Mouse (Mus musculus) liver, embryonic 13.5 days (tissue): ENCODE measurements around the gene Samd3. TPM values are rescaled to one million over a fixed set of nuclear protein-coding genes. Genes with fewer than 3 reads are reported as not detected.

Experiments used
- ATAC-seq: fragments of 200-750 bp; cut with Nextera tagmentation; 2 replicates; pipeline ENCODE4 v1.8.0; 2017; ENCODE audit warnings: low read depth, mild to moderate bottlenecking, moderate number of reproducible peaks, moderate library complexity
- DNase-seq: peaks from one replicate; pipeline ENCODE4 v3.0.0; 2022
- H3K27ac ChIP-seq: fragments of 300-500 bp; sonication (generic); 2 replicates; pipeline ENCODE4 v1.5.1; 2015; ENCODE audit warnings: moderate library complexity, mild to moderate bottlenecking, inconsistent platforms
- H3K27me3 ChIP-seq: fragments of 300-500 bp; sonication (generic); 2 replicates; pipeline ENCODE4 v1.6.1; 2015; ENCODE audit warnings: mild to moderate bottlenecking, inconsistent platforms
- H3K36me3 ChIP-seq: fragments of 300-500 bp; sonication (generic); 2 replicates; pipeline ENCODE4 v1.6.1; 2015; ENCODE audit warnings: mild to moderate bottlenecking, inconsistent platforms
- H3K4me1 ChIP-seq: fragments of 300-500 bp; sonication (generic); replicated peaks from 2 replicates; pipeline ENCODE4 v1.6.1; 2015; ENCODE audit warnings: inconsistent platforms
- H3K4me2 ChIP-seq: fragments of 300-500 bp; sonication (generic); 2 replicates; pipeline ENCODE4 v1.6.1; 2015; ENCODE audit warnings: inconsistent platforms, mild to moderate bottlenecking, moderate library complexity
- H3K4me3 ChIP-seq: fragments of 300-500 bp; sonication (generic); replicated peaks from 2 replicates; pipeline ENCODE4 v1.5.1; 2015; ENCODE audit warnings: mild to moderate bottlenecking, inconsistent platforms
- H3K9ac ChIP-seq: fragments of 300-500 bp; sonication (generic); 2 replicates; pipeline ENCODE4 v1.6.1; 2015; ENCODE audit warnings: mild to moderate bottlenecking, inconsistent platforms
- H3K9me3 ChIP-seq: fragments of 300-500 bp; sonication (generic); replicated peaks from 2 replicates; pipeline ENCODE4 v1.6.1; 2016; ENCODE audit warnings: inconsistent platforms
- WGBS: fragments of 180-500 bp; shearing (Covaris S2); methylation state at CpG from one replicate; pipeline ENCODE4 v1.1.7; 2015; ENCODE audit not compliant: insufficient replicate concordance; 5-methylcytosine and 5-hydroxymethylcytosine counted together
- polyA plus RNA-seq: library from polyadenylated mRNA; unstranded; fragments of >200 nt; fragmentation: Nextera tagmentation; extraction: Ambion mirVana; gene quantifications from 2 replicates; pipeline ENCODE4 v1.2.1, GENCODE M21; 2015

Samd3 gene
- polyA plus RNA-seq, 1 experiment from 2014 or later = not detected

DNA sequence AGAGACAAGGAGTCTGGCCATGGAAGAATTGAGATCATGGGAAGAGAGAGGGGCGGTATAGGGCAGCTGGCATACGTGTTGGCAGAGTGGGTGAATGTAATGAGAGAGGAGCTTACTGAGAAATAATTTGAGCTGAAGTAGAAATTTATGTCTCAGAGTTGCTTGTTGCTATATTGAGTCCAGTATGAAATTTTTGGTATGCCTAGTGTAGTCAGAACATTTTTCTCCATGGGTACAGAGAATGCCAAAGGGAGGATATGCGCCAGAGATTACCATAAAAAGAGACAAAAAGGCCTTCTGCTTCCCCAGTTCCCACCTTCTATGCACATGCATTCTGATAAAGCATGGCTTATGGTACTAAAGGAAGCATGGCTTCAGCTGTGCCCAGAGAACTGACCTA, 13.7 kb downstream of the Samd3 start:
- Histone ChIP-seq H3K36me3 (no peaks in the 10 kb centered on the region), H3K27me3 (no peaks in the 10 kb centered on the region), H3K9ac (no peak overlapping the region), H3K27ac (no peak overlapping the region), H3K9me3 (no peaks in the 10 kb centered on the region), H3K4me3 (no peak overlapping the region), H3K4me1 (no peaks in the 10 kb centered on the region), H3K4me2 (no peak overlapping the region)
- no peak for DNase-seq
- no peak for ATAC-seq
- WGBS = 72% methylated on average over 3 of the region's 3 CpGs

GRCm38 (mm10) chr10:26244466-26244865, 15.0 kb downstream of the Samd3 start:
- no peak overlapping the region for H3K4me2 ChIP-seq
- ATAC-seq (no peak), DNase-seq (no peak)
- no peak overlapping the region for H3K27ac ChIP-seq
- H3K9ac ChIP-seq = no peak overlapping the region
- WGBS = 68% methylated on average over 6 of the region's 6 CpGs
- no peak overlapping the region for H3K4me3 ChIP-seq
- H3K36me3 ChIP-seq = no peaks in the 10 kb centered on the region
- no peaks in the 10 kb centered on the region for H3K4me1 ChIP-seq
- no peaks in the 10 kb centered on the region for H3K27me3 ChIP-seq
- no peaks in the 10 kb centered on the region for H3K9me3 ChIP-seq

- Histone ChIP-seq H3K9me3 (no peaks in the 10 kb centered on the region), H3K27ac (no peak overlapping the region), H3K27me3 (no peaks in the 10 kb centered on the region), H3K4me1 (no peaks in the 10 kb centered on the region), H3K9ac (no peak overlapping the region), H3K4me2 (no peak overlapping the region), H3K4me3 (no peak overlapping the region), H3K36me3 (no peaks in the 10 kb centered on the region)
- ATAC-seq (no peak), DNase-seq (no peak)
- 60% methylated on average over 7 of the region's 7 CpGs for WGBS
These were observed 20.1 kb downstream of the Samd3 start for GRCm38 (mm10) chr10:26249426-26250165.

GRCm38 (mm10) chr10:26259908-26260307, 30.4 kb downstream of the Samd3 start:
- Histone ChIP-seq H3K27ac (no peak overlapping the region), H3K4me1 (no peaks in the 10 kb centered on the region), H3K4me3 (no peak overlapping the region), H3K36me3 (no peaks in the 10 kb centered on the region), H3K9ac (no peak overlapping the region), H3K27me3 (no peaks in the 10 kb centered on the region), H3K4me2 (no peak overlapping the region), H3K9me3 (no peaks in the 10 kb centered on the region)
- DNase-seq = no peak
- ATAC-seq = no peak
- 37% methylated on average over 4 of the region's 4 CpGs for WGBS

DNA sequence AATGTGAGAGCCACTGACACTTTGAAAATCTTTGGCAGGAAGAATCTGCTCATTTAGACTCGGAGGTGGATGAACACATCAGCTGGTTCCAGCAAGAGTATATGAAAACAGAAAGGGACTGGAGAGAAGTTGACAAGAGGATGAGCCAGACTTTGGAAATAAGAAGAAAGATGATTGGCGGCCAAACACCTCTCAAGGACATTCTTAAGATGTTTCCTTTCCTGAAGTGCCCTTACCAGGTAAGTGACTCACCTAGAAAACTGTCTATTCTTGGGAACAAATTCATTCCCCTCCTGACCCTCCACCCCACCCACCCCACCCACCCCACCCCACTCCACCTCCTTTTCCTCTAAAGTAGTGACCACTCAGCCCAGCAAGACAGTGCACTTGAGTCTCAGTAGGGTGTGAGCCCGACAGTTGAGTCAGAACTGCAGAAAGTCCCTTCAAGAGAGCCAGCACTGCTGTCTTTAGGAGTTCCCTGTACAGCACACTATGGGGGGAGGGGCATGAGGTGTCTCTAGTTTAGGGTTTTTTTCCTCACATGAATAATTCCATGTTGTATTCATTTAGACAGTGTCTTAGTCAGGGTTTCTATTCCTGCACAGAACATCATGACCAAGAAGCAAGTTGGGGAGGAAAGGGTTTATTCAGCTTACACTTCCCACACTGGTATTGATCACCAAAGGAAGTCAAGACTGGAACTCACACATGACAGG, 34.4 kb downstream of the Samd3 start:
- H3K4me1 ChIP-seq = no peaks in the 10 kb centered on the region
- H3K27ac ChIP-seq = no peak overlapping the region
- WGBS = 42% methylated on average over 3 of the region's 3 CpGs
- H3K4me3 ChIP-seq = no peak overlapping the region
- H3K9ac ChIP-seq = no peak overlapping the region
- no peak overlapping the region for H3K4me2 ChIP-seq
- H3K36me3 ChIP-seq = no peaks in the 10 kb centered on the region
- H3K9me3 ChIP-seq = no peaks in the 10 kb centered on the region
- no peaks in the 10 kb centered on the region for H3K27me3 ChIP-seq
- no peak for DNase-seq
- ATAC-seq = no peak

DNA sequence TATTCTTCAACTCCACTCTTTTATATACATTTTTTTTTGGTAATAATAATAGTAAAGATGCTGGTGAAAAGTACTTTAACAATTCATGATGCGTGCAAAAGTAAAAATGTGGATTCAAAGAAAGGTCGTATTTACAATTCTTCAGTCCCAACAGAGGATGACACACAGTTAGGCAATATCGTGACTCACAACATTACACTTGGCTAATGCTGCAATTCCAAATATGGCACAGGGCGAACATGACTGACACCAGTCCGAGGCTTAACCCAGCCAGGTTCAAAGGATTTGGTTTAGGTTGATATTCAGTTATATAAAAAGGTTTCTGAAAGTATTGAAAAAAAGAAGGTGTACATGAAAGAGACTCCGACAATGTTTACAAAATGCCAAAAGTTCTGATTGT, 45.9 kb downstream of the Samd3 start:
- Histone ChIP-seq H3K9me3 (no peaks in the 10 kb centered on the region), H3K36me3 (peaks cover 15% of the 10 kb centered on the region), H3K9ac (no peak overlapping the region), H3K4me1 (no peaks in the 10 kb centered on the region), H3K27me3 (no peaks in the 10 kb centered on the region), H3K4me2 (no peak overlapping the region), H3K4me3 (no peak overlapping the region), H3K27ac (no peak overlapping the region)
- WGBS = 78% methylated on average over 6 of the region's 6 CpGs
- no peak for ATAC-seq
- no peak for DNase-seq

GRCm38 (mm10) chr10:26280009-26280408, 50.5 kb downstream of the Samd3 start:
- H3K9me3 ChIP-seq = no peaks in the 10 kb centered on the region
- no peak overlapping the region for H3K9ac ChIP-seq
- no peaks in the 10 kb centered on the region for H3K27me3 ChIP-seq
- H3K27ac ChIP-seq = no peak overlapping the region
- no peak overlapping the region for H3K4me3 ChIP-seq
- H3K4me2 ChIP-seq = no peak overlapping the region
- DNase-seq (no peak), ATAC-seq (no peak)
- WGBS = 68% methylated on average over 8 of the region's 8 CpGs
- peaks cover 15% of the 10 kb centered on the region for H3K36me3 ChIP-seq
- no peaks in the 10 kb centered on the region for H3K4me1 ChIP-seq

DNA sequence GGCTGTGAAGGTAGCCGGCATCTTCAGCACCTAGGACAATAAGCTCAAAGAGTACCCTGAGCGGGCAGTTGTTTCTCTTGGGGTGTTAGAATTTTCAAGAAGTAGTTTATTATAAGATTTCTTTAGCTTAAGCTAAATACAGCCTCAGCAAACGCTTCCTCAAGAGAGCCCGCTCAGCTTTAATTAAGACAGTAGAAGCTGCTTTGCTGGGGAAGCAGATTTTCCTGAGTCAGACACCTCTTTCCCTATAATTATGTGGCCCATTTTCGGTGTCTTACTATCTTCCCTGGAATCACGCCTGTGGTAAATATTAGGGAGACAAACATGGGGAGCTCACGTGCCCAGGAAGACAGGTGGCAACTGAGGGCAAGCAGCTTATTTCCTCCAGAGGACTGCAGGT, 57.6 kb downstream of the Samd3 start:
- Histone ChIP-seq H3K27ac (no peak overlapping the region), H3K4me1 (no peaks in the 10 kb centered on the region), H3K4me3 (no peak overlapping the region), H3K9ac (no peak overlapping the region), H3K9me3 (no peaks in the 10 kb centered on the region), H3K27me3 (no peaks in the 10 kb centered on the region), H3K4me2 (no peak overlapping the region), H3K36me3 (peaks cover 3% of the 10 kb centered on the region; the same call in 1 of the 2 replicates)
- ATAC-seq (no peak), DNase-seq (no peak)
- WGBS = 71% methylated on average over 7 of the region's 7 CpGs

- Histone ChIP-seq H3K36me3 (0 out of 2 replicates have a peak, but pooled peaks cover 3% of the 10 kb centered on the region), H3K27me3 (no peaks in the 10 kb centered on the region), H3K4me2 (no peak overlapping the region), H3K9ac (no peak overlapping the region), H3K27ac (no peak overlapping the region), H3K9me3 (no peaks in the 10 kb centered on the region), H3K4me1 (no peaks in the 10 kb centered on the region), H3K4me3 (no peak overlapping the region)
- ATAC-seq = no peak
- no peak for DNase-seq
- WGBS = 68% methylated on average over 3 of the region's 3 CpGs
These were observed 67.7 kb downstream of the Samd3 start for GRCm38 (mm10) chr10:26297200-26297599.

GRCm38 (mm10) chr10:26297626-26298025, 68.1 kb downstream of the Samd3 start:
- Histone ChIP-seq H3K36me3 (peaks cover 3% of the 10 kb centered on the region; the same call in 1 of the 2 replicates), H3K4me2 (no peak overlapping the region), H3K4me1 (no peaks in the 10 kb centered on the region), H3K4me3 (no peak overlapping the region), H3K27me3 (no peaks in the 10 kb centered on the region), H3K9ac (no peak overlapping the region), H3K9me3 (no peaks in the 10 kb centered on the region), H3K27ac (no peak overlapping the region)
- DNase-seq = no peak
- WGBS = 78% methylated on average over 7 of the region's 7 CpGs
- no peak for ATAC-seq

GRCm38 (mm10) chr10:26302336-26302735, 72.8 kb downstream of the Samd3 start:
- H3K4me1 ChIP-seq = no peaks in the 10 kb centered on the region
- H3K27me3 ChIP-seq = no peaks in the 10 kb centered on the region
- H3K4me2 ChIP-seq = no peak overlapping the region
- no peak overlapping the region for H3K4me3 ChIP-seq
- ATAC-seq (no peak), DNase-seq (no peak)
- peaks cover 3% of the 10 kb centered on the region; the same call in 1 of the 2 replicates for H3K36me3 ChIP-seq
- no peak overlapping the region for H3K27ac ChIP-seq
- H3K9me3 ChIP-seq = no peaks in the 10 kb centered on the region
- H3K9ac ChIP-seq = no peak overlapping the region
- 71% methylated on average over 4 of the region's 4 CpGs for WGBS

GRCm38 (mm10) chr10:26303485-26303884, 74.0 kb downstream of the Samd3 start:
- ATAC-seq = no peak
- no peak overlapping the region for H3K27ac ChIP-seq
- H3K4me2 ChIP-seq = no peak overlapping the region
- H3K27me3 ChIP-seq = no peaks in the 10 kb centered on the region
- H3K36me3 ChIP-seq = peaks cover 3% of the 10 kb centered on the region; the same call in 1 of the 2 replicates
- no peak overlapping the region for H3K4me3 ChIP-seq
- H3K4me1 ChIP-seq = no peaks in the 10 kb centered on the region
- no peaks in the 10 kb centered on the region for H3K9me3 ChIP-seq
- DNase-seq = no peak
- H3K9ac ChIP-seq = no peak overlapping the region
- 87% methylated on average over 6 of the region's 6 CpGs for WGBS
